Mouse (Mus musculus): Measurements from ENCODE around the gene Csnk2b. TPM values are rescaled to one million over a fixed set of nuclear protein-coding genes. Genes with fewer than 3 reads are reported as not detected.

Gene Csnk2b
- 319 and 346 TPM in 2 replicates for polyA plus RNA-seq (2015; fragmentation: Nextera tagmentation; extraction: Ambion mirVana)

- Histone ChIP-seq H3K27me3 (replicated peaks; ENCODE audit: control insufficient read depth, insufficient read depth, low read length) (no peaks in the 10 kb centered on the region), H3K27ac (ENCODE audit: low read depth, low read length) (peak within 1 kb of the TSS; percentile 88), H3K4me3 (ENCODE audit: low read length) (peak within 1 kb of the TSS; percentile 94), H3K9ac (ENCODE audit: low read depth, low read length) (peak within 1 kb of the TSS; percentile 95), H3K4me1 (ENCODE audit: control insufficient read depth, insufficient read depth, low read depth, low read length) (peaks cover 28% of the 10 kb centered on the region), H3K4me2 (ENCODE audit: low read length) (peak within 1 kb of the TSS; percentile 96), H3K9me3 (ENCODE audit: control insufficient read depth, low read length) (no peaks in the 10 kb centered on the region), H3K36me3 (ENCODE audit: control insufficient read depth, insufficient read depth, low read length) (peaks cover 16% of the 10 kb centered on the region)
- ATAC-seq = no peak; the same call in none of the 2 replicates
- WGBS = under 1% methylated on average over 19 of the region's 19 CpGs
Measured at GRCm38 (mm10) chr17:35121871-35122303, at the start of gene Csnk2b. TSS of gene Csnk2b (minus strand) at chr17:35122053.

- Histone ChIP-seq H3K4me2 (ENCODE audit: low read length) (no peak overlapping the region), H3K27ac (ENCODE audit: low read depth, low read length) (no peak overlapping the region), H3K4me3 (ENCODE audit: low read length) (no peak overlapping the region), H3K36me3 (ENCODE audit: control insufficient read depth, insufficient read depth, low read length) (no peaks in the 10 kb centered on the region), H3K9ac (ENCODE audit: low read depth, low read length) (no peak overlapping the region), H3K27me3 (replicated peaks; ENCODE audit: control insufficient read depth, insufficient read depth, low read length) (no peaks in the 10 kb centered on the region), H3K9me3 (ENCODE audit: control insufficient read depth, low read length) (no peaks in the 10 kb centered on the region), H3K4me1 (ENCODE audit: control insufficient read depth, insufficient read depth, low read depth, low read length) (peaks cover 8% of the 10 kb centered on the region)
- no peak for ATAC-seq
- 15% methylated on average over 4 of the region's 4 CpGs for WGBS
Measured at GRCm38 (mm10) chr17:35168541-35169207, 46.8 kb upstream of the Csnk2b start.

GRCm38 (mm10) chr17:35167794-35168193, 45.9 kb upstream of the Csnk2b start:
- ATAC-seq = no peak
- H3K9ac ChIP-seq (ENCODE audit: low read depth, low read length) = no peak overlapping the region
- H3K9me3 ChIP-seq (ENCODE audit: control insufficient read depth, low read length) = no peaks in the 10 kb centered on the region
- H3K27ac ChIP-seq (ENCODE audit: low read depth, low read length) = no peak overlapping the region
- H3K36me3 ChIP-seq (ENCODE audit: control insufficient read depth, insufficient read depth, low read length) = no peaks in the 10 kb centered on the region
- H3K4me2 ChIP-seq (ENCODE audit: low read length) = no peak overlapping the region
- peaks cover 14% of the 10 kb centered on the region for H3K4me1 ChIP-seq (ENCODE audit: control insufficient read depth, insufficient read depth, low read depth, low read length)
- WGBS = 94% methylated on average over 7 of the region's 7 CpGs
- no peaks in the 10 kb centered on the region for H3K27me3 ChIP-seq (replicated peaks; ENCODE audit: control insufficient read depth, insufficient read depth, low read length)
- no peak overlapping the region for H3K4me3 ChIP-seq (ENCODE audit: low read length)

- Histone ChIP-seq H3K9me3 (ENCODE audit: control insufficient read depth, low read length) (no peaks in the 10 kb centered on the region), H3K4me3 (ENCODE audit: low read length) (peak overlapping the region; percentile 99; the same call in 1 of the 2 replicates), H3K36me3 (ENCODE audit: control insufficient read depth, insufficient read depth, low read length) (peaks cover 3% of the 10 kb centered on the region), H3K4me2 (ENCODE audit: low read length) (peak overlapping the region; percentile 65), H3K27ac (ENCODE audit: low read depth, low read length) (peak overlapping the region; percentile 6; the same call in 1 of the 2 replicates), H3K9ac (ENCODE audit: low read depth, low read length) (peak overlapping the region; percentile 3; the same call in 1 of the 2 replicates), H3K27me3 (replicated peaks; ENCODE audit: control insufficient read depth, insufficient read depth, low read length) (no peaks in the 10 kb centered on the region), H3K4me1 (ENCODE audit: control insufficient read depth, insufficient read depth, low read depth, low read length) (peaks cover 27% of the 10 kb centered on the region)
- 61% methylated on average over 8 of the region's 8 CpGs for WGBS
- ATAC-seq = no peak
Measured at GRCm38 (mm10) chr17:35166352-35167035, 44.6 kb upstream of the Csnk2b start.

GRCm38 (mm10) chr17:35165451-35166155, 43.8 kb upstream of the Csnk2b start:
- H3K4me1 ChIP-seq (ENCODE audit: control insufficient read depth, insufficient read depth, low read depth, low read length) = peaks cover 27% of the 10 kb centered on the region
- WGBS = 21% methylated on average over 12 of the region's 12 CpGs
- no peaks in the 10 kb centered on the region for H3K27me3 ChIP-seq (replicated peaks; ENCODE audit: control insufficient read depth, insufficient read depth, low read length)
- no peak for ATAC-seq
- H3K4me2 ChIP-seq (ENCODE audit: low read length) = peak overlapping the region; percentile 65
- H3K9ac ChIP-seq (ENCODE audit: low read depth, low read length) = peak overlapping the region; percentile 65
- peak overlapping the region; percentile 98 for H3K27ac ChIP-seq (ENCODE audit: low read depth, low read length)
- H3K36me3 ChIP-seq (ENCODE audit: control insufficient read depth, insufficient read depth, low read length) = peaks cover 12% of the 10 kb centered on the region
- H3K9me3 ChIP-seq (ENCODE audit: control insufficient read depth, low read length) = no peaks in the 10 kb centered on the region
- H3K4me3 ChIP-seq (ENCODE audit: low read length) = peak overlapping the region; percentile 99

GRCm38 (mm10) chr17:35164568-35165450, 43.0 kb upstream of the Csnk2b start, which contains the start of gene Prrc2a:
TSS of gene Prrc2a (minus strand) at chr17:35164897.
- peak within 1 kb of the TSS; percentile 99 for H3K4me3 ChIP-seq (ENCODE audit: low read length)
- ATAC-seq = peak; percentile 95
- H3K9ac ChIP-seq (ENCODE audit: low read depth, low read length) = peak within 1 kb of the TSS; percentile 100
- no peaks in the 10 kb centered on the region for H3K9me3 ChIP-seq (ENCODE audit: control insufficient read depth, low read length)
- peak within 1 kb of the TSS; percentile 99 for H3K4me2 ChIP-seq (ENCODE audit: low read length)
- no peaks in the 10 kb centered on the region for H3K27me3 ChIP-seq (replicated peaks; ENCODE audit: control insufficient read depth, insufficient read depth, low read length)
- H3K36me3 ChIP-seq (ENCODE audit: control insufficient read depth, insufficient read depth, low read length) = peaks cover 20% of the 10 kb centered on the region
- H3K4me1 ChIP-seq (ENCODE audit: control insufficient read depth, insufficient read depth, low read depth, low read length) = peaks cover 27% of the 10 kb centered on the region
- under 1% methylated on average over 67 of the region's 89 CpGs for WGBS
- H3K27ac ChIP-seq (ENCODE audit: low read depth, low read length) = peak within 1 kb of the TSS; percentile 98

GRCm38 (mm10) chr17:35164218-35164567, 42.3 kb upstream of the Csnk2b start:
- Histone ChIP-seq H3K9me3 (ENCODE audit: control insufficient read depth, low read length) (no peaks in the 10 kb centered on the region), H3K4me3 (ENCODE audit: low read length) (peak overlapping the region; percentile 99), H3K36me3 (ENCODE audit: control insufficient read depth, insufficient read depth, low read length) (peaks cover 26% of the 10 kb centered on the region), H3K4me1 (ENCODE audit: control insufficient read depth, insufficient read depth, low read depth, low read length) (peaks cover 27% of the 10 kb centered on the region), H3K4me2 (ENCODE audit: low read length) (peak overlapping the region; percentile 99), H3K27me3 (replicated peaks; ENCODE audit: control insufficient read depth, insufficient read depth, low read length) (no peaks in the 10 kb centered on the region), H3K9ac (ENCODE audit: low read depth, low read length) (peak overlapping the region; percentile 100), H3K27ac (ENCODE audit: low read depth, low read length) (peak overlapping the region; percentile 98)
- ATAC-seq = no peak
- 0% methylated on average over 27 of the region's 28 CpGs for WGBS

- no peaks in the 10 kb centered on the region for H3K9me3 ChIP-seq (ENCODE audit: control insufficient read depth, low read length)
- peak overlapping the region; percentile 99 for H3K4me3 ChIP-seq (ENCODE audit: low read length)
- peak overlapping the region; percentile 98 for H3K27ac ChIP-seq (ENCODE audit: low read depth, low read length)
- peak overlapping the region; percentile 100 for H3K9ac ChIP-seq (ENCODE audit: low read depth, low read length)
- ATAC-seq = no peak
- 9% methylated on average over 8 of the region's 8 CpGs for WGBS
- H3K4me2 ChIP-seq (ENCODE audit: low read length) = peak overlapping the region; percentile 99
- H3K4me1 ChIP-seq (ENCODE audit: control insufficient read depth, insufficient read depth, low read depth, low read length) = peaks cover 27% of the 10 kb centered on the region
- H3K36me3 ChIP-seq (ENCODE audit: control insufficient read depth, insufficient read depth, low read length) = peaks cover 33% of the 10 kb centered on the region
- no peaks in the 10 kb centered on the region for H3K27me3 ChIP-seq (replicated peaks; ENCODE audit: control insufficient read depth, insufficient read depth, low read length)
Measured at GRCm38 (mm10) chr17:35163326-35164081, 41.7 kb upstream of the Csnk2b start.
